Mouse (Mus musculus): Measurements from ENCODE around the gene Oaz1. TPM values are rescaled to one million over a fixed set of nuclear protein-coding genes. Genes with fewer than 3 reads are reported as not detected.

Oaz1 gene
- total RNA-seq (2021) = 100 to 1,000 TPM; 478 to 493 TPM
- long read RNA-seq, experiment 1, partial matches to known transcripts = 7 of 648 reads
- long read RNA-seq, experiment 1, other reads (novel, unspliced or antisense) = 640 of 648 reads
- long read RNA-seq, experiment 2, partial matches to known transcripts = 11 of 901 reads
- long read RNA-seq, experiment 2, other reads (novel, unspliced or antisense) = 890 of 901 reads

GRCm38 (mm10) chr10:80826151-80827062, at the start of gene Oaz1:
Oaz1 (plus strand) TSS chr10:80826656.
- TF ChIP-seq CTCF (conservative IDR thresholded peaks at IDR 0.05) = peak; percentile 45
- peak within 1 kb of the TSS; percentile 96 for H3K4me3 ChIP-seq

DNA sequence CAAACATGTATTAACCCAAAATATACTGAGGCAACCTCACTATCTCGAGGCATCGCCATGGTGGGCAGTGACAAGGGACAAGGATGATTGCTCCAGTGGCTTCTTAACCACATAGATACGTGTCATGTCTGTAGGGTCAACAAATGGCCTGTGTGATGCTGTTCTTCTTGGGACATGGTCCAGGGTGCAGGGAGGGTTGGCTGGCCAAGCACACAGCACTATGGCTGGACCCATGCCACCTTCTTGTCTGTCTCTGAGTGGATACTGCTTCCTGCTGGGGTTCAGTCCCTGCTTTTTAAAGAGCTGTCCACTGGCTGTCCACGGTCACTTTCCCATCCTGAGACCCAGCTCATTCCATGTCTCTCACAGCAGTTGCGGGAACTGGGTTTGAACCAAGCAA, 49.3 kb upstream of the Oaz1 start:
- DNase-seq (ENCODE audit: low spot score in 2 of 2) = no peak
- H3K27ac ChIP-seq = no peak overlapping the region
- no peak for TF ChIP-seq CTCF (conservative IDR thresholded peaks at IDR 0.05)
- no peak overlapping the region for H3K4me3 ChIP-seq

More at GRCm38 (mm10) chr10:80826151-80827062, at the start of gene Oaz1:
- H3K27ac ChIP-seq = peak within 1 kb of the TSS; percentile 98
- DNase-seq (ENCODE audit: low spot score in 2 of 2) = peak; percentile 99 to 100

GRCm38 (mm10) chr10:80779565-80779964, 46.9 kb upstream of the Oaz1 start:
- DNase-seq (ENCODE audit: low spot score in 2 of 2) = no peak

GRCm38 (mm10) chr10:80784302-80784701, 42.2 kb upstream of the Oaz1 start:
- DNase-seq (ENCODE audit: low spot score in 2 of 2) = no peak
- no peak for TF ChIP-seq CTCF (conservative IDR thresholded peaks at IDR 0.05)
- Histone ChIP-seq H3K4me3 (no peak overlapping the region), H3K27ac (peak overlapping the region; percentile 78)

More at GRCm38 (mm10) chr10:80779565-80779964, 46.9 kb upstream of the Oaz1 start:
- Histone ChIP-seq H3K27ac (no peak overlapping the region), H3K4me3 (no peak overlapping the region)
- TF ChIP-seq CTCF (conservative IDR thresholded peaks at IDR 0.05) = no peak

DNA sequence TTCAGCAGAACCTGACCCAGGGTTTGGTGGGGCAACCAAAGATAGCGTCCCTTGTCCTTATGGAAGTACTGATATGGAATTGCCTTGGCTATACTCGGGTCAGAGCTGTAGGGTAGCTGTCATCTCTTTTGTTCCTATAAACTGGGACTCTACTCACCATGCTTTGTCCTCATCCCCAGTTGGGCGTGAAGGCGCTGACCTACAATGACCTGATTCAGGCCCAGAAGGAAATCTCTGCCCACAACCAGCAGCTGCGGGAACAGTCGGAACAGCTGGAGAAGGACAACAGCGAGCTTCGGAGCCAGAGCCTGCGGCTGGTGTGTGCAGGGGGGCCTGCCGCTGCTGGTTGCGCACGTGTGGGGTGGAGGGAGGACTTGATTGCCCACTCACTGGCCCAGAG, 41.6 kb upstream of the Oaz1 start:
- H3K4me3 ChIP-seq = no peak overlapping the region
- peak overlapping the region; percentile 78; the same call in 1 of the 2 replicates for H3K27ac ChIP-seq
- TF ChIP-seq CTCF (conservative IDR thresholded peaks at IDR 0.05) = no peak
- DNase-seq (ENCODE audit: low spot score in 2 of 2) = no peak

GRCm38 (mm10) chr10:80785963-80786362, 40.5 kb upstream of the Oaz1 start:
- Histone ChIP-seq H3K27ac (no peak overlapping the region), H3K4me3 (no peak overlapping the region)
- no peak for TF ChIP-seq CTCF (conservative IDR thresholded peaks at IDR 0.05)
- DNase-seq (ENCODE audit: low spot score in 2 of 2) = no peak

DNA sequence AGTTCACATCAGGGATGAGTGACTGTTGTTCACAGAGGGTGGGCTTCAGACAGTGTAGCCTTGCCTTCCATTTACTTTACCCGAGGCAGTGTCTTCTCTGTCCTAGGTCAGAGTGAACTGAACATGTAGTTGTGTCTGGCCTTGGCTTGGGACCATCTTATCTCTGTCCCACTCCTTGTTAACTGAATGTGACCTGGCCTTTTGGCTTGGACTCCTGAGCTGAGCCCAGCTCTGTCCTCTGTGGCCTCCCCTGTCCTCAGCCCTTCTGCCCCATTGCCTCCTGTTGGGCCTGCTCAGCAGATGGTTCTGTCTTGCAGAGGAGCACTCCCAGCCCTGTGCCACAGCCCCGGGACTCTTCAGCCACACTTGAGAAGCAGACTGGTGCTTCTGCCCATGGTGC, 38.9 kb upstream of the Oaz1 start:
- DNase-seq (ENCODE audit: low spot score in 2 of 2) = no peak
- H3K4me3 ChIP-seq = no peak overlapping the region
- no peak overlapping the region for H3K27ac ChIP-seq
- no peak for TF ChIP-seq CTCF (conservative IDR thresholded peaks at IDR 0.05)

DNA sequence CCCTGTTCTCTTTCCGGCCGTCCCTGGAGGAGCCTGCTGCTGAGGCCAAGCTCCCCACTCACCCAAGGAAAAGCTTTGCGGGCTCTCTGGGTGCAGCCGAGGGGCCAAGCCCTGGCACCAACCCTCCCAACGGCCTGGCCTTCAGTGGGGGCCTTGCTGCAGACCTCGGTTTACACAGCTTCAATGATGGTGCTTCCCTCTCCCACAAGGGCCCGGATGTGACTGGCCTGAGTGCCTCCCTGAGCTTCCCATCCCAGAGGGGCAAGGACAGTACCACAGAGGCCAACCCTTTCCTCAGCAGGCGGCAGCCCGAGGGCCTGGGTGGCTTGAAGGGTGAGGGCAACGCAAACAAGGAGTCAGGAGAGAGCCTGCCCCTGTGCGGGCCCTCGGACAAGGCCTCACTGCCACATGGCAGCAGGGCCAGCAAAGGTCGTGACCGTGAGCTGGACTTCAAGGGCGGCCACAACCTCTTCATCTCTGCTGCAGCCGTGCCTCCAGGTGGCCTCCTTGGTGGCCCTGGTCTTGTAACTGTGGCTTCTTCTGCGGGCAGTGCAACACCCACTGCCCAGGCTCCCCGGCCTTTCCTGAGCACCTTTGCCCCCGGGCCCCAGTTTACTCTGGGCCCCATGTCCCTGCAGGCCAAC, 35.6 kb upstream of the Oaz1 start:
- H3K27ac ChIP-seq = peak overlapping the region; percentile 88; the same call in 1 of the 2 replicates
- DNase-seq (ENCODE audit: low spot score in 2 of 2) = no peak
- H3K4me3 ChIP-seq = no peak overlapping the region
- TF ChIP-seq CTCF (conservative IDR thresholded peaks at IDR 0.05) = no peak

DNA sequence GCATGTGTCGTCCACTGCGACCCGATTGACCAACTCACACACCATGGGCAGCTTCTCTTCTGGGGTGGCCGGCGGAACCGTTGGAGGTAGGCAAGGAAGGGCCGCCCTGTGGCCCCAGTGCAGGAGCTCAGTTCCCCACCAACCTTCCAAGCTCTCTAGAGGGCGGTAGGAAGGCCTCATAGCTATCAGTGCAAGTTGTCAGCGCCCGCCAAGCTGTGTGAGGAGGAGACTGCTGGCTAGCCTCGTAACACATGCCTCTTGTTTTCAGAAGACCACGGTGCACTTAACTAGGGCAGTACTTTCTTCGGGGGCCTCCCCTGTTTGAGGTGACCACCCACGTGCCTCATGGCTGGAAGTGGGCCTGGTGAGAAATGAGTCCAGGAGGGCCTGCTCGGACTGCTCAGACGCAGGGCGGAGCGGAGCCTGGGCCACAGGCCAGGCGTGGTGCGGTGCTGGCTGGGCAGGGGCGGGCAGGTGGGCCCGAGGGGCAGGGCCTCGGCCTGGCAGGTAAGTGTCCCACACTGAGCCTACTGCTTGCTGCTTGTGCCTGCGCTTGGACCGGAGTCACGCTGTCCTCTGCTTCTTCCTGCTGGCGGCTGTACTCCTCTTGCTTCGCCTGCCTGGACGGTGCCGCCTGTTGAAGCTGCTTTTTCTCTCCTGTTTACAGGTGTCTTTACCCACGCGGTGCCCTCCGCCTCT, 34.8 kb upstream of the Oaz1 start:
- Histone ChIP-seq H3K27ac (peak overlapping the region; percentile 88), H3K4me3 (no peak overlapping the region)
- DNase-seq (ENCODE audit: low spot score in 2 of 2) = no peak
- 0 out of 2 replicates have a peak, but pooled peaks have one; percentile 4 for TF ChIP-seq CTCF (conservative IDR thresholded peaks at IDR 0.05)

GRCm38 (mm10) chr10:80792175-80793032, 34.1 kb upstream of the Oaz1 start:
- DNase-seq (ENCODE audit: low spot score in 2 of 2) = no peak
- no peak overlapping the region for H3K4me3 ChIP-seq
- peak overlapping the region; percentile 88 for H3K27ac ChIP-seq
- TF ChIP-seq CTCF (conservative IDR thresholded peaks at IDR 0.05) = no peak

DNA sequence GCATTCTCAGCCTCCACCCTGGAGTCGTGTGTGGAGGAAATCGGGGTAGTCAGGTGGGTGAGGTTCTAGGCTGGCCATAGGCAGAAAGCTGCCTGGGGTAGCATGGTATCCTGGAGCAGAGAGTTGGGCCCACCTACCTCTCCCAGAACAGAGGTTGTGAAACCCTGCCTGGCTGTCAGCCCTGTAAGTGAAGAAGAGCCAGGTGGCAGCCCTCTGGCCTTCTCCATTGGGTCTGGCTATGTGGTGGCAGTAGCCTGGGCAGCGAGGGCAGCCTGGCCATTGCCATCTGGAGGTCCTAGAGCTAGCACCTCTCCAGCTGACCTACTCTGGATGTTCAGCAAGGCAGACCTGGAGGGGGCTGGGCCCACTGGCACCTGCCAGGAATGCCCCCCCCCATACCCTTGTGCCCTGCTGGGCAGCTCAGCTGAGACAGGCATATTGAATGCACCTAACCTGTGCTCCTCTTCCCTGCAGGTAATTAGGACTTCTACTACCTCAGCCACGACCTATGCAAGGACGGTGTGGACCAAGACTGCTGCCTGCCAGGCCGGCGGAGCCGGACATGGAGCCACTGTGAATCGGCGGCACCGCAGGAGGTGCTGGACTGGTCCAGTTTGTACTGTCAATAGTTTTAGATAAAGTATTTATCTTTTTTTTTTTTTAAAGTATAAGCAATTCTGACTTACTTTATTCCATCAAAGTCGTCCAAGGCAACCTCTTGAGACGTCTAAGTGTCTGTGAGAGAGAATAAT, 33.2 kb upstream of the Oaz1 start:
- Histone ChIP-seq H3K27ac (peak overlapping the region; percentile 88), H3K4me3 (no peak overlapping the region)
- no peak for DNase-seq (ENCODE audit: low spot score in 2 of 2)
- TF ChIP-seq CTCF (conservative IDR thresholded peaks at IDR 0.05) = no peak
